Mouse (Mus musculus) forebrain, postnatal 0 days (tissue): ENCODE data around the gene Prepl. TPM values are rescaled to one million over a fixed set of nuclear protein-coding genes. Genes with fewer than 3 reads are reported as not detected.

Experiments used
- ATAC-seq: fragments of 200-750 bp; cut with Nextera tagmentation; 2 replicates; pipeline ENCODE4 v1.8.0; 2017; ENCODE audit warnings: mild to moderate bottlenecking, moderate library complexity
- DNase-seq: peaks from one replicate; pipeline ENCODE4 v3.0.0-alpha.2; 2015
- H3K27ac ChIP-seq: fragments of 300-500 bp; sonication (generic); 2 replicates; pipeline ENCODE4 v1.5.1; 2014; ENCODE audit warnings: low read depth, mild to moderate bottlenecking, antibody characterized with exemption, low read length, moderate library complexity, mixed read lengths
- H3K27me3 ChIP-seq: fragments of 300-500 bp; sonication (generic); 2 replicates; pipeline ENCODE4 v1.6.1; 2014; ENCODE audit warnings: mild to moderate bottlenecking, low read length, mixed read lengths; ENCODE audit not compliant: insufficient read depth
- H3K36me3 ChIP-seq: fragments of 300-500 bp; sonication (generic); 2 replicates; pipeline ENCODE4 v1.6.1; 2014; ENCODE audit warnings: mild to moderate bottlenecking, moderate library complexity; ENCODE audit not compliant: insufficient read depth
- H3K4me1 ChIP-seq: fragments of 300-500 bp; sonication (generic); 2 replicates; pipeline ENCODE4 v1.6.1; 2014; ENCODE audit warnings: antibody characterized with exemption; ENCODE audit not compliant: insufficient read depth
- H3K4me2 ChIP-seq: fragments of 300-500 bp; sonication (generic); 2 replicates; pipeline ENCODE4 v1.6.1; 2014; ENCODE audit warnings: low read depth, mild to moderate bottlenecking, moderate library complexity
- H3K4me3 ChIP-seq: fragments of 300-500 bp; sonication (generic); 2 replicates; pipeline ENCODE4 v1.5.1; 2014; ENCODE audit warnings: low read depth, low read length, mixed read lengths
- H3K9ac ChIP-seq: fragments of 300-500 bp; sonication (generic); 2 replicates; pipeline ENCODE4 v1.6.1; 2014; ENCODE audit warnings: mild to moderate bottlenecking
- H3K9me3 ChIP-seq: fragments of 300-500 bp; sonication (generic); 2 replicates; pipeline ENCODE4 v1.6.1; 2016; ENCODE audit warnings: low read length
- CTCF ChIP-seq: sonication (generic); IDR thresholded peaks from 2 replicates; pipeline ENCODE4 v1.5.1; 2016; ENCODE audit warnings: antibody characterized with exemption, control low read depth, low read depth
- WGBS: fragments of 180-500 bp; shearing (Covaris S2); extraction: QIAGEN DNeasy Blood & Tissue Kit; methylation state at CpG from one replicate; pipeline ENCODE4 v1.1.7; 2014; 5-methylcytosine and 5-hydroxymethylcytosine counted together
- polyA plus RNA-seq: library from polyadenylated mRNA; unstranded; fragments of >200 nt; fragmentation: Nextera tagmentation; extraction: Ambion mirVana; gene quantifications from 2 replicates; pipeline ENCODE4 v1.2.1, GENCODE M21; 2015
- total RNA-seq: library from RNA; depleted of rRNA; stranded (reverse); fragments of >200 nt; gene quantifications from 2 replicates; pipeline ENCODE4 v1.2.3, GENCODE M21; 2014

Prepl gene
- total and polyA plus RNA-seq, 2 experiments from 2014 or later, result 105 to 107 TPM

GRCm38 (mm10) chr17:85100232-85100631 is 10.2 kb upstream of the Prepl start:
- Histone ChIP-seq H3K36me3 (peaks cover 21% of the 10 kb centered on the region), H3K4me3 (no peak overlapping the region), H3K4me2 (no peak overlapping the region), H3K9me3 (no peaks in the 10 kb centered on the region), H3K27ac (no peak overlapping the region), H3K27me3 (no peaks in the 10 kb centered on the region), H3K4me1 (no peaks in the 10 kb centered on the region), H3K9ac (no peak overlapping the region)
- 91% methylated on average over 3 of the region's 3 CpGs for WGBS
- no peak for TF ChIP-seq CTCF
- no peak for DNase-seq
- ATAC-seq, result no peak

GRCm38 (mm10) chr17:85098677-85099323 is 8.8 kb upstream of the Prepl start:
- no peak overlapping the region for H3K4me3 ChIP-seq
- no peak for ATAC-seq
- H3K27me3 ChIP-seq, result no peaks in the 10 kb centered on the region
- H3K9ac ChIP-seq, result no peak overlapping the region
- no peak overlapping the region for H3K27ac ChIP-seq
- DNase-seq, result no peak
- no peak overlapping the region for H3K4me2 ChIP-seq
- 94% methylated on average over 7 of the region's 7 CpGs for WGBS
- no peak for TF ChIP-seq CTCF
- H3K4me1 ChIP-seq, result no peaks in the 10 kb centered on the region
- H3K36me3 ChIP-seq, result peaks cover 21% of the 10 kb centered on the region
- H3K9me3 ChIP-seq, result no peaks in the 10 kb centered on the region

- no peaks in the 10 kb centered on the region for H3K27me3 ChIP-seq
- no peak for ATAC-seq
- TF ChIP-seq CTCF, result no peak
- no peak overlapping the region for H3K9ac ChIP-seq
- no peak overlapping the region for H3K27ac ChIP-seq
- H3K4me2 ChIP-seq, result no peak overlapping the region
- WGBS, result 95% methylated on average over 3 of the region's 3 CpGs
- no peaks in the 10 kb centered on the region for H3K4me1 ChIP-seq
- no peaks in the 10 kb centered on the region for H3K9me3 ChIP-seq
- H3K4me3 ChIP-seq, result no peak overlapping the region
- peaks cover 21% of the 10 kb centered on the region for H3K36me3 ChIP-seq
- DNase-seq, result no peak
Measured at GRCm38 (mm10) chr17:85096396-85096795, 6.4 kb upstream of the Prepl start.

- Histone ChIP-seq H3K9me3 (no peaks in the 10 kb centered on the region), H3K4me3 (no peak overlapping the region), H3K4me1 (peaks cover 9% of the 10 kb centered on the region), H3K27me3 (no peaks in the 10 kb centered on the region), H3K27ac (no peak overlapping the region), H3K4me2 (no peak overlapping the region), H3K36me3 (no peaks in the 10 kb centered on the region), H3K9ac (no peak overlapping the region)
- ATAC-seq, result no peak
- no peak for TF ChIP-seq CTCF
- 93% methylated on average over 6 of the region's 6 CpGs for WGBS
- no peak for DNase-seq
Measured at GRCm38 (mm10) chr17:85091762-85092161, 1.7 kb upstream of the Prepl start.

- TF ChIP-seq CTCF, result 0 out of 2 replicates have a peak, but pooled peaks have one; percentile 3
- H3K9ac ChIP-seq, result peak overlapping the region; percentile 90
- peak overlapping the region; percentile 90 for H3K27ac ChIP-seq
- no peaks in the 10 kb centered on the region for H3K27me3 ChIP-seq
- no peaks in the 10 kb centered on the region; the same call in 1 of the 2 replicates for H3K36me3 ChIP-seq
- DNase-seq (peak; percentile 71), ATAC-seq (peak; percentile 26; the same call in 1 of the 2 replicates)
- H3K4me3 ChIP-seq, result peak overlapping the region; percentile 93
- under 1% methylated on average over 16 of the region's 16 CpGs for WGBS
- H3K4me2 ChIP-seq, result peak overlapping the region; percentile 72
- H3K4me1 ChIP-seq, result peaks cover 9% of the 10 kb centered on the region
- H3K9me3 ChIP-seq, result no peaks in the 10 kb centered on the region
Measured at GRCm38 (mm10) chr17:85089621-85090020, 420 bp downstream of the Prepl start.

- WGBS, result 44% methylated on average over 6 of the region's 6 CpGs
- Histone ChIP-seq H3K4me1 (peaks cover 9% of the 10 kb centered on the region), H3K27me3 (no peaks in the 10 kb centered on the region), H3K9ac (peak overlapping the region; percentile 90; the same call in 1 of the 2 replicates), H3K9me3 (no peaks in the 10 kb centered on the region), H3K27ac (0 out of 2 replicates have a peak overlapping the region, but pooled peaks have one; percentile 90), H3K4me3 (peak overlapping the region; percentile 93), H3K36me3 (no peaks in the 10 kb centered on the region; the same call in 1 of the 2 replicates), H3K4me2 (peak overlapping the region; percentile 72)
- ATAC-seq (no peak), DNase-seq (no peak)
- no peak for TF ChIP-seq CTCF
Measured at GRCm38 (mm10) chr17:85089011-85089410, 1.0 kb downstream of the Prepl start.

GRCm38 (mm10) chr17:85088401-85088800 is 1.6 kb downstream of the Prepl start:
- H3K27me3 ChIP-seq, result no peaks in the 10 kb centered on the region
- H3K4me2 ChIP-seq, result peak overlapping the region; percentile 72
- no peak for TF ChIP-seq CTCF
- H3K36me3 ChIP-seq, result no peaks in the 10 kb centered on the region; the same call in 1 of the 2 replicates
- no peak overlapping the region for H3K27ac ChIP-seq
- ATAC-seq (no peak), DNase-seq (no peak)
- no peaks in the 10 kb centered on the region for H3K9me3 ChIP-seq
- no peak overlapping the region for H3K9ac ChIP-seq
- peaks cover 9% of the 10 kb centered on the region for H3K4me1 ChIP-seq
- H3K4me3 ChIP-seq, result peak overlapping the region; percentile 93; the same call in 1 of the 2 replicates
- WGBS, result 86% methylated on average over 11 of the region's 11 CpGs
